Mouse (Mus musculus) B cell, adult 67 days (primary cell): ENCODE measurements around the gene Gan. TPM values are rescaled to one million over a fixed set of nuclear protein-coding genes. Genes with fewer than 3 reads are reported as not detected.

Source experiments
- total RNA-seq, 2 experiments: library from RNA; stranded (reverse); gene quantifications; 4 replicates each; pipeline ENCODE4 v1.2.4; 2023

Gan gene
- 10 to 100 TPM; 10.1 to 11.3 TPM for total RNA-seq

DNA sequence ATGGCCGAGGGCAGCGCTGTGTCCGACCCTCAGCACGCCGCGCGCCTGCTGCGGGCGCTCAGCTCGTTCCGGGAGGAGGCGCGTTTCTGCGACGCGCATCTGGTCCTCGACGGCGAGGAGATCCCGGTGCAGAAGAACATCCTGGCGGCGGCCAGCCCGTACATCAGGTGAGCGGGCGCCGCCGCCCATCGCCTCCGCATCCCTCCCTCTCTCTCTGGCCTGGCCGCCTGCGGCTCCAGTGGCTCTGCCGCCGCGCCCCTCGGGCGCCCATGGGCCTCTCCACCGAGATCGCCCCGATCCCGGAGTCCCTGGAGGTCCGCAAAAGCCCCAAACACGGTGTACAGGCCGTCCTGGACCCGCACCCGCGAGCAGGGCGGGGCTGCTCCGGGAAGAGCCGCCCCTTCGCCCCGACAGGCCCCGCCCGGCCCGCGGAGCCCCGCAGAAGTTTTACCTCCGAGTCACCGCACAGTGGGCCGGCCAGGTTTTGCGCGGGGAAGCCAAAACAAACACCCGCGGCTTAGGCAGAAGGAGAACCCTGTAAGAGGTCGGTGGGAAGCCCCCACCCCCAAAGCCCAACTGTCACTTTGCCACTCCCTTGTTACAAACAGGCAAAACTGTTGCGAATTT lies at the start of gene Gan:
TSS of gene Gan (plus strand) at position 1 of the 627 bp plus-strand sequence.

DNA sequence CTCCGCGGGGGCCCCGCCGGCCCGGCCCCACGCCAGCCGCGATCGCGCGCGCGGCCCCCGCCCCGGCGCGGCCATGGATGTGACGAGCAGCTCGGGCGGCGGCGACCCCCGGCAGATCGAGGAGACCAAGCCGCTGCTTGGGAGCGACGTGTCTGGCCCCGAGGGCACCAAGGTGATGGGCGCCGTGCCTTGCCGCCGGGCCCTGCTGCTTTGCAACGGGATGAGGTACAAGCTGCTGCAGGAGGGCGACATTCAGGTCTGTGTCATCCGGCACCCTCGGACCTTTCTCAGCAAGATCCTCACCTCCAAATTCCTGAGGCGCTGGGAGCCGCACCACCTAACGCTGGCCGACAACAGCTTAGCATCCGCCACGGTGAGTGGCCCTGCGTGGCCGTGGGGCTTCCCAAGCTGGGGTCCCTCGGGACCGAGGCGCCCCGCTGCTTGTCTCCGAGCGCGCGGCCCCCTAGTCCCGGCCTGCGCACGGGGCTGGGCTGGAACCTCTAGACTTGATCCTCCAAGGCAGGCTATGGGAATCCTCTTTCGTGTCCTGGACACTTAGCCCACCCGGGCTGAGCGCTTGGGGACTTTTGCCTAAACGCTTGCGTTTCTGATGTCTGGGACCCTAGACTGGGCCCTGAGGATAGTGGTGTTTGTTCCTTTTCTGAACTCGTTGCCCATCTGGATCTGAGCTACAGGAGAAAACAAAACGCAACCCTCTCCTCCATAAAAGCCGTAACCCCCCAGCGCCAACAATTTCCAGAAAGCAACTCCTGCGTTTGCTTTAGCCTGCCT lies 99.3 kb downstream of the Gan start, which contains the start of gene Cmip:
TSS of gene Cmip (plus strand) at position 36 of the 792 bp plus-strand sequence.

Other genes with a start within 250 kb of the Gan start
- 1 to 10 TPM; 6.8 to 6.9 TPM for gene Cmc2, start 236.7 kb upstream of the Gan start, total RNA-seq
- 1 to 10 TPM; 4.5 TPM for gene Cenpn, start 236.4 kb upstream of the Gan start, total RNA-seq
- gene Atmin, start 214.7 kb upstream of the Gan start, total RNA-seq: 10 to 100 TPM; 18.9 to 19.6 TPM
- gene 1700030J22Rik, start 179.2 kb upstream of the Gan start, total RNA-seq: under 1 TPM in 1 of 2 experiments, not detected in 1; 0.32 TPM
- 1 to 10 TPM; 6.4 to 7.9 TPM for gene Gcsh, start 164.6 kb upstream of the Gan start, total RNA-seq
- gene Pkd1l2, start 75.7 kb upstream of the Gan start, total RNA-seq: not detected
- not detected for gene Bco1, start 62.3 kb upstream of the Gan start, total RNA-seq
- gene Cmip, start 98.9 kb downstream of the Gan start, total RNA-seq: 100 to 1,000 TPM; 113 to 116 TPM